Mouse (Mus musculus): Measurements from ENCODE around the gene Phf20.

- TF ChIP-seq CTCF (IDR thresholded peaks at IDR 0.05) = no peak
- TF ChIP-seq EP300 (IDR thresholded peaks at IDR 0.05) = no peak
Measured at GRCm38 (mm10) chr2:156233275-156233948, 37.1 kb downstream of the Phf20 start.

All from lung, postnatal 0 days (tissue).